Mouse (Mus musculus) testis, postnatal 14 days (tissue): ENCODE data around the gene Pex14.

Source experiments
- DNase-seq: peaks from one replicate; pipeline ENCODE4 v3.0.0; 2021; ENCODE audit warnings: low spot score

Gene Pex14

DNA sequence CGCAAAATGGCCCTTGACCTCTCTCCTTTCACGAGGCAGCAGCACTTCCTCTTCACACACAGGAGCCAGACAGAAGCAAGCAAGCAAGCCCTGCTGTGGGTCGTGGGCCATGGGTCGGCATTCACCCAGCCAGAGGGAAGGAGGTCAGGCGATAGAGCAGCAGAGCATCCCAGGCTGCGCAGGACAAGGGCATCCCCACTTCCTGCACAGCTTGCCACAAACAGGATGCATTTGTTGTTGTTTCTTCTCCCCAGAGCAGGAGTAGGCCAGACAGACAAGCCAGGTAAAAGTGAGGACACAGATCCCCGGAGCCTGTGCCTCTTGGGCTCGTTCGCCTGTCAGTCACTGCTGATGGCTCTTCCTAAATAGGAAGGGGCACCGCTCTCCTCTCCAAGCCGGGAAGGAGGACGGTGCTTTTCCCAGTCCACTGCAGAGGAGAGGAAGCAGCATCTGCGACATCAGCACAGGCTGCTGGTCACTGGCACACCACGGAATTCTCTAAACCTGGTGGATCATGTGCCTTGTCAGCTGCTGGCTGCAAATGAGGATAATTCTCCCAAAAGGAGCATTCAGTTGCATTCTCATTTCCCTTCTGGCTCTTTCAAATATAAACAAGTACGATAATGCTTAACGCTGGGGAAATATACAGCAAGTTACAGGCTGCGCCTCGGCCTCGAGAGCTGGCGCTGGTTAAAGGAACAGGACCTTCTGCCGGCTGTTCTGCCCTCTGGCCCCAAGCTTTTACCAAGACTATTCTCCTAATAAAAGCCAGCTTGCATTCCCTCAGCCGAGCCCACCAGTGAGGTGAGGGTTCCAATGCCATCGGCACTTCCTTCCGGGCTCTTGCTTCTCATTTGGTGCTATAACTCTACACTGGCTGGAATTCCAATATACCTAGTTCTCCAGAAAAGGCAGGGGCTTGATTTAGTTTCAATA, 113.9 kb downstream of the Pex14 start:
- no peak for DNase-seq

DNA sequence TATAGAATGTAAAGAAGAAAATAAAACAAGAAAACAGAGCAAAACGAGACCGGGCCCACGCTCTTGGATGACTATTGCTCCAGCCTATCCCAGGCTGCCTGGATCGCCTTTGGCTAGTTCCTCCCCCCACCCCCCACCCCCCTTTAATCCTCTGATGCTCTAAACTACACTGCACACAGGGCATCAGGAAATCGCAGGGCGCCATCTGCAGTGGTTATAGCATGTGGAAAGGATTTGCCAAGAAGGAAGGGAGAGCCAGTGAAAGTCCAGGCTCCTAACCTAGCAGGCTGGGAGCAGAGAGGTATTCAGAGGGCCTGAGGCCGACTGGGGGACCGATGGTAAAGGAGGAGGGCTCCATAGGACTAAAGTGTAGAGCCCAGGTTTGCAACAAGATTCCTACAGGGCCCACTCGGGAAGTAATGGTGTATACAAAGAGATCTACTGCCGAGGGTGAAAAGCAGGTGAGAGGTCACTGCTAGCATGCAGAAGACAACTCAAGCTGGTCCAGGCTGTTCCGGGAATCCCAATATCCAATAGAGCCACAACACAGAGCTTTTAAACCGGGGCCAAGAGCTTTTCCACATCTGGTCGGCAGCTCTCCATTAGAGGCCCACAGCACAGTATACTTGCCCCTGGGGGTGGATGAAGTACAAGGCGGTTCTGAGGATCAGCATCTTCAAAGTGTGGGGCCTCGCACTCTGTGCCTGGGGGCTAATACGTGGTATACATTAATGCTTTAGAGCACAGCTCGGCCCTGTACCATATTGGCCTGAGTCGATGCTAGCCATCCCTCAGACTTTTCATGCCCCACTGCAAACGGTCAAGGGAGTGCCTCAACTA, 114.8 kb downstream of the Pex14 start:
- DNase-seq = no peak

DNA sequence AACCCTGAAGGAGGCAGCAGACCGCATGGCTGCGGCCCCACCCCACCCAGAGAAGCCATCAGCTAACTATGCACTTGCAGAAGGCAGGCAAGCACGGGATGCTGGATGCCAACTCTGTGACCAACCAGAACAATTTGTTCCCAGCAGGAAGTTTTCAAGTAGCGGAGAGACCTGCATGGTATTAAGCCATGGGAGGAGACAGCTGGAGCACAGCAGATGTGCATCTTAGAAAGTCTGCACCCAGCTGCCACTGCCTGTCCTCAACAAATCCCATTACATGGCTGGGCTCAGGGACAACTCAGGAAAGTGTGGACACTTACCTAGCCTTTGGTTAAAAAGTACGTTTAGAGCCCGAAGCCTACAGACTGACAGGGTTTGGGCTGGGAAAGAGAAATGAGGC, 117.4 kb downstream of the Pex14 start:
- no peak for DNase-seq

DNA sequence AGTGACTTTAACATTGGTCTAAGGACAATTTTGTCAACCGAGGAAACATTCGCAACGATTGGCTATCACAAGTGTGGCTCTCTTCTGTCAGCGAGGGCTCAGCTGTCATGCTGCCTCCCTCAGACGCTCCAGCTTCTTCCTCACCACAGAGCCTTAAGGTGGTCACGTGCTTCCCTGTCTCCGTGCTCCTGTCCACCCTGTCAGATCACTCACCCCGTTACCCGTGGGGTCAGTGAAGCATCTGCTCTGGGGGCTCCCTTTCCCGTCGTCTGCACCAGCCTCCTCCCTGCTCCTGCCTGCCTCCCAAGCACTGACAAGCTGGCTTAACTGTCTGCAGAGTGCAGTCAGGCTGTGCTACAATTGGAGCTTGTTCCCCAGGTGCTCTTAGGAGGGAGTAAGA, 119.8 kb downstream of the Pex14 start:
- no peak for DNase-seq

DNA sequence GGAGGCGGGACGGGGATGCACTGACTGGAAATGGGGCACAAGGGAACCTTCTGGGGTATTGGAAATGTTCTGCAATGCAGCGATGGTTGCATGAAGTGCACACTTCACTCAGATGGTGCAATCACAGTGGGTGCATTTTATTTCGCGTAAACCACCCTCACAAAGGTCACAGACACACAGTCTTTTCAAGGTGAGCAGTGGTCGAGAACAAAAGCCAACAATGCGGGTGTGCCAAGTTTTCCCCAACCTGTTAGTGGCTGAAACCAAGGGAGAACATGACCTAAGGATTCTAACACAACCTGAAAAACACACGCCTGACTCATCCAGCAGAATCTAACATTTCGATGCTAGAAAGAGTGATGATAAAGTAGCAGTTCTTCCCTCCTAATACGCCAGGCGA, 120.8 kb downstream of the Pex14 start:
- DNase-seq = no peak

DNA sequence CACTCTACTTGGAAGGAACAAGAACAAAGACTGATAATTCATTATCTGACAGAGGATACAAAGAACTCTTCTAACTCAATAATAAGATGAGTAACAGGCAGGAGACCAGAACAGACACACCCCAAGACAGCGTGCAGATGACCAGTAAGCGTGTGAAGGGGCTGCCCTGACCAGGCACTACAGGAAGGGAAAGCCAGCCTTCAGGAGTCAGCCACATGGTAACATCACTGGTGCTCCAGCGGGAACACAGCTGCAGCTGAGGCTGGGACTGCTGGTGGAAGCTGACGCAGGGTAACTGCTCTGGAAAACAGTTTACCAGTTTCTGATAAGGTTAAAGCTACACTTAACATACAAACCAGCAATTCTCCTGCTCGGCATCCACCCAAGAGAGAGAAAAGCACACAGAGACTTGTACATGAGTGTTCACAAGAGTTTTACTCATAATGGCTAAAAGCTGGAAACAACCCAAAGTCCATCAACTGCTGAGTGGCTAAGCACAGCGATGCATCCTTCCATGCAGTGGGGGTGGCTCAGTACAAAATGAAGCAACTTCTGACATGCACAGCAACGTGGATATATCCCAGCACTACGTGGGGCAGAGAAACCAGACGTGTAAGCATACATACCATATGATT, 121.3 kb downstream of the Pex14 start:
- no peak for DNase-seq

DNA sequence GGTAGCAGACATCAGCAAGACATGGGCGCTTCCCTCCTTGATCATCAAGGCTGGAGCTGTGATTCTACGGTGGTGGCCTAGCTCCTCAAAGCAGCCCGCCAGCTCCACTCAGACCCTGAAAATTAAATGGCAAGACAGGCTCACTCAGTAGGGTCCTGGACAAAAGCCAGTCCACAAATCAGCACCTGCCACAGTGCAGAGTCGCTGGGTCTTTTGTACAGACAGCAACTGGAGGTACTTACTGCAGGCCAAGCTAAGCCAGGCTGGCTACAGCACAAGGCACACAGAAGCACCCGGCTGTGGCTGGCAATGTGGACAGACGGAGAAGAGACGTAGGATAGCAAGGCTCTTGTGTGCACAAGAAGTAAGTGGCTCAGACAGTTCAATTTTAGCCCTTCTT, 124.8 kb downstream of the Pex14 start:
- DNase-seq = no peak

DNA sequence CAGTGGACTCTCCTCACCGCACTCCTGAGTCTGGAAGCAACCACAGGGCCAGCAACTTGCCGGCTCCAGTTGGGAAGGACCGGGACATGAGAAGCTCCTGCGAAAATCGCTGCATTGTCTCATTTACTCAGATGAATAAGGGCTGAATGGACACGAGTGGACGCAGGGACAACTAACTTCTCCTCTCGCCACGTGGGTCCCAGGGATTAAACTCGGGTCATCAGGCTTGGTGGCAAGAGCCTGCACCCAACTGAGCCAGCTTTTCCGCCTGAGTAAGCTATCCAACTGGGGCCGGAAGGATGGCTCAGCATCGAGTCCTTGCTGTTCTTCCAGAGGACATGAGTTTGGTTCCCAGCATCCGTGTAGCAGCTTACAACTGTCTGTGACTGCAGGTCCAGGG, 126.3 kb downstream of the Pex14 start:
- DNase-seq = no peak

DNA sequence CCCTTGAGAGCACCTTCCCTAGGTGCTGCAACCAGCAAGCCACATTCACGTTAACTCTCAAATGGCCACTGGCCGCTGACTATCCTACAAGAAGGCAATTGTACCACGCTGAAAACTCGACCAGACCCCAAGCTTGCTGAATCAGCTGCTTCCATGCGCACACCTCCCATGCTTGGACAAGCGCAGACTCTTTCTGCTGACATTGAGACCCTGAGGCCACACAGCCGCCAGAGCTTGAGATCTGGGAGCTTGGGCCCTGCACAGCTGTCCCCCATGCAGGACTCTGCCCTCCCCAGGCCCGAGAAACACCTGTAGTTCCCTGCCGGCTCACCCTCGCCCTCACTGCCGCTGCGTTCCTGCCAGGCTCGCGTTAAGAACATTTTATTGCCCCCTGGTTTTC, 127.0 kb downstream of the Pex14 start:
- DNase-seq = no peak

DNA sequence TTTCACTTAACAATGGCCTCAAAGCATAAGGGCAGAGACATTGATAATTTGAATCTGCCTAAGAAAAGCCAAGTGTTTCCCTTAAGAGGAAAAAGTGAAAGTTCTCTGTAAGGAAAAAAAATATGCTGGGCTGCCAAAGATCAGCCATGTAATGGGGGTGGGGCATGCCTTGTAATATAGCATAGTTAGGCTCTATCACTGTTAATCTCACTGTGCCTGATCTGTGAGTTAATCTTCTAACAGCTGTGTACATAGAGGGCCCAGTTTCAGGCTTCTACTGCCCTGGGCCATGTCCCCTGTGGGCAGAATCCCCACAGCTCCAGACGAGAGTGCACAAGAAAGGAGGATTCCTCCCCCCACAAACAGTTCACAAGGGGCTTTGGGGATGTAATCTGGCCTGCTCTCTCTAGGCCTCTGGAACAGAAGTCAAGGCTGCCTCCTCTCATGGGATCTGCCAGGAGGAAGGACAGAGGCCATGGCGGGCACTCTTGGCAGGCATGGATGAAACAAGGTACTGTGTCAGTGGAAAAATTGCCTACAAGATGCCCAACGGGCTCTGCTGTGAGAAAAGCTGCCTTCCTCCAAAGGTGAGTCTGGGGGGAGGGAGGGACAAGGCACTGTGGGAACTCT, 127.9 kb downstream of the Pex14 start:
- DNase-seq = no peak

DNA sequence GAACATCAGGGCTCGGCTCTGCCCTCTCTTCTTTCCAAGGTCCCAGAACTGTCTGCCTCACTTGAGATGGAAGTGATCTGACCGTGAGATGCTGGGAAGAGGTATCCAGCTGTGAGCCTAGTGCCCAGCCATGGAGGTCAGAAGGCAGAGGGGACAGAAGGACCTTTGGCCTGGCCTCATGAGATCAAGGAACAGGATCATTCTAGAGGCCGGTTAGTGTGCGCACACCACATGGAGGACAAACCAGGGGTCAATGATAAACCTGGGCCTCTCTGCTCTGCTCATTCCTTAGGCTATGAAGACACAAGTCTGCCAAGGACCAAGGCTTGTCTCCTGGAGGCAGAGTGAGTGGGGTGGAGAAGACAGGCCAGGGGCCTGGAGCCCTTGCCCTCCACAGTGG, 128.9 kb downstream of the Pex14 start:
- no peak for DNase-seq

DNA sequence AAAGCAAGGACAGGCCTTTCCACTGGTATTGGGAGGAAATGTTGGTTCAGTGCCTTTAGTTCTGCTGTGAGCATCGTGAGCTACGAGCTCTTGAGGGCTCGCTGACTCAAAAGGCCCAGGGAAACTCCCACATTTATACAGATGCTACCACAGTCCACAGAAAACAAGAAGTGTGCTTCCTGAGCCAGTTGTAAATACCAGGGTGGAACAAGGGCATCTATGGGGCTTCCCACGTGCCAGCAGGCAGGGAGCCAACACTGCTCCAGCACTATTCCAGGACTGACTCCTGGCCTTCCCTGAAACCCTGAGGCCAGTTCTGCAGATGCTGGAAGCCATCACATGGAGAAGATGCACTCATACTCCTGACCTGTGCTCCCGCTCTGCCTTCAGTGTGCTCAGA, 130.1 kb downstream of the Pex14 start:
- DNase-seq = no peak

DNA sequence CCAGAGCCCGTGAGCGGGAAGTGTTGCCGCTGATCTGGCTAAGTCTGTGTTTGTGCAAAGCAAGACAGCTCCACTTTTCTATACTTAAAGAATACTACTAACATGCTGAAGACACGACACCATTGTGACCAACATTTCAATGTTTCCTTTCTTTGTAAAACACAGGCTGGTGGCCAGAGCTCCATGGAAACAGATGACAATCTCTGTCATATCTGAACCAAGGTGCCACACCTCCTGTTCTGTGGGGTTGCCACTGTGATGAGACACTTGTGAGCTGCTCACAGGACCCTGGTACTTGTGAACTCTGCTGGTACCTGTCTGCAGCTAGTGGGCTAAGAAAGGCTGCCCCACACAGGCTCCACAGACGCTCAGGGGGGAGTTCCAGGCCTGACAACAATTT, 130.8 kb downstream of the Pex14 start:
- DNase-seq = no peak

DNA sequence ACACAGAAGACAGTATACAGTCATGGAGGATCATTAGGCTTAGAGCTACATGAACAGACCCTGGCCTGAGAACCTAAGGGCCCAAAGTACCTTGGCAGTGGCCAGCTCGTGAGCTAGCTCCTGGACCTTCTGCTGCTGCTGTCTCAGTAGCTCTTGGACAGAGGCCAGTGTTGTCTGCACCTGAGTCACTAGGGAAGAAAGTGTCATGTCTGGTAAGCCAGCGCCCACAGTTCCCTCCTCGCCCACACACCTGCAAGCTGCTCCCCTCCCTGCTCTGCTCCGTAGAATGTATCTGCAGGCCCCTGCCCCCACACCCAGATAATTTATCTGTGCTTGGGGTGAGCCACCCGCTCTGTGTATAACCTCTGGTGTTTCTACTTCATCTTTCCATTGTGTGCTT, 133.5 kb downstream of the Pex14 start:
- DNase-seq = no peak

DNA sequence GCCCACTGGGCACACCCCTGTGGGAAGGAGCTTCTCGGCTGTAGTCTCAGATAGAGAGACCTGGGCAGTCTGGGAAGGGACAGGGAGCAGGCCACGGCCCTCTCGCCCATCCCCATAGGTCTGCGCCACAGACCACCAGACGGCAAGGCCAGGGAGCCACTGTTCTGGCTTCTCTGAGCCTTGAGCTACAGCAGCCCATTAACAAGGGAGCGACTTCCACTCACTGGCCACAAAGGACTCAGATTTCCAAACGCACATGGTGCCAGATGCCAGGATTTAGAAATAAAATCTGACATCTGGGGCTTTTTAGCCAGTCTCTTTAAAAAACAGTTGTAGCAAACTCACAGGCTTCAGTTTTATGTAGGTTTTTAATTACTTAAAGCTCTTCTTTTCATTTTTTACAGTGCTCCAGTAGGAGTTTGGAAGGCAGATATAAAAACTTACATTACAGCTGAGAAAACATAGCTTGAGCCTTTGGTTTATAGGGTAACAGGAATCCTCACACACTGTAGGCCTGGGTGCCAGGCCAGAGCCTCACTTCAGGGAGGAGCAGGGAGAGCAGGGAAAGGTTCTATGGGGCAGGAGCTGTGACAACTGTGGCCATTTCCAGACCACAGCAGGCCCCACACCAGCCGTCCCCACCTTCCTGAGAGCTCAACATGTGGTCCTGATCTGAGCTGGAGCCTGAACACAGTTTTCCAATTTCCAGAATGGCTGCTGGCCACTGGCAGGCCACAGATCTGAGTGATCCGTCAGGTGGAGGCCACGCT, 134.9 kb downstream of the Pex14 start:
- no peak for DNase-seq

DNA sequence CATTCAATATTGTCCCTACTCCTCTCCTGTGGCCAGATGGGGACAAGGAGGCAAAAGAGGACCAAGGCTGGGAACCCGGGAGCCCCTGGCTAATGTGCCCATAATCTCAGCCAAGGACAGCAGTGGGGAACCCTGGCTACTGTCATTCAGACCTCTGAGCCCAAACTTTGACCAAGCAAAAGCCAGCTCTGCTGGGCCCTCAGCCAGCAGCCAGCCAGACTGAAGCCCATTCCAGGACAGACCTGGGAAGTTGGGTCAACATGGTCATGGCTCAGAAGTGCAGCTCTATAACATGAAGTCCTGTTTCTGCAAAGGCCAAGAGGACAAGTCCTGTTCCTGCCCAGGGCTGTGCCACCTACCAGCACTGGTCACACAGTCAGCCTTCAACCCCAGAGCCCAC, 137.6 kb downstream of the Pex14 start:
- no peak for DNase-seq

DNA sequence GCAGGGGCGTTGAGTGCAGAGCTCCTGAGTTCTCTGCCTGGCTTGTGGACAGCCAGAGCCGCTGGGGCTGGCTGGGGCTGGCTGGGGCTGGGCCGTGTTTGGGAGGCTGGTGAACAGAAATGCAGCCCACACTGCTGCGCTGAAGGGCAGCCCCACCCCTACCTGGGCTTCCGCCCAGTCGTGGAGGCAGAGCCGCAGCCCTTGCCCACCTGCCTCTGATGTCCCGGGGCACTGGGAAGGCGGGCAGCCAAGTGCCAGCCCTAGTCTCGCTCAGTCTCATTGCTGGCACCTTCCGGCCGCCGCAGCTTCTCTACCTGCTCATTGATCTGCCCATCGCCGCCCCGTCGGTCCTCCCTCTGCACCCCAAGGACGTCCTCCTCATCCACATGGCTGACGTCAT, 138.6 kb downstream of the Pex14 start:
- no peak for DNase-seq

DNA sequence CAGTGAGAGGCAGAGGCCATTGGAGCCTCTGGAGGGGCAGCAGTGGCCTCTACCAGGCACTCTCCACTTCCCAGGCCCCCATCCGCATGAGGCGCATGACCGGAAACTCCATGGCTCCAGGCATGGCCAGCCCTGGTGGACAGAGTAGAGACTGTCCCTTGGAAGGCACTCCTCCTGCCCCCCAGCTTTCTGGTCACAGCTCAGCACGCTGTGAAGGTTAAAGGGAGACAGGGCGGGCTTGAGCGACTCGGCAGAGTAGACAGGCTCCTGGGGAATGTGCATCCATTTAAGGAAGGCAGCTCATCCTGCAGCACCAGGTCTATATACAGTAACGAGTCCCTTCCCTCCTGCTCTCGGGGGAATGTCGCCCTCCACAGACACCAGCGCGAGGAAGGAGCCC, 139.7 kb downstream of the Pex14 start:
- no peak for DNase-seq

DNA sequence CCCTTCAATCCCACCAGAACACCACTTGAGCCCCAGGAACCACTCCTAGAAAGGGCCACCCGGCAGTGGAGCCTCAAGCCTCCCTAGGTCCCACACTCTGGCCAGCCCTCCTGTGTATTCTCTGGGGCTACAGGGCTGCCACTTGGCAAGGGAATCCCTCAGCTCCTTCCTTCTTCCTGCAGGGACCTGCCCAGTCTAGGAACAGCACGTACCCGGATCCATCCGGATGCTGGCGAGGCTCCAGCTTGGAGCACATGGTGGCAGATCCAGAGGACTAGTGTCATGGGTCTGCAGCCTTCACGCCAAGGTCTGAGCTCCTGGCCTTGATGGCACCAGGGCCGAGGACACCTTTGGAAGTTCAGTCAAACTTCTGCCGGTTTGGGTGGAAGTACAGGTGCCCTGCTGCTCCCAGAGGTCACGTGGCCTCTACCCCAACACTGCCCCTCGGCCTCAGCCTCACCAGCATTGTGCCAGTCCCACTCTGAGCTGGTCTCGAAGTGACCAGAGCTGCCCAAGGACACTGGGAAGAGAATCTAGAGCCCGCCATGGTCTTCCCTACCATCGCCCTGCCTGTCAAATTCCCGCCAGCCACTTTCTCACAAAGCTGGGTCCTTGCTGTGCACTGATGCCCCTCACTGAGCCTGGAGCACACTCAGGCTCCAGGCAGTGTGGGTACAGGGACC, 144.4 kb downstream of the Pex14 start:
- DNase-seq = peak; percentile 78

DNA sequence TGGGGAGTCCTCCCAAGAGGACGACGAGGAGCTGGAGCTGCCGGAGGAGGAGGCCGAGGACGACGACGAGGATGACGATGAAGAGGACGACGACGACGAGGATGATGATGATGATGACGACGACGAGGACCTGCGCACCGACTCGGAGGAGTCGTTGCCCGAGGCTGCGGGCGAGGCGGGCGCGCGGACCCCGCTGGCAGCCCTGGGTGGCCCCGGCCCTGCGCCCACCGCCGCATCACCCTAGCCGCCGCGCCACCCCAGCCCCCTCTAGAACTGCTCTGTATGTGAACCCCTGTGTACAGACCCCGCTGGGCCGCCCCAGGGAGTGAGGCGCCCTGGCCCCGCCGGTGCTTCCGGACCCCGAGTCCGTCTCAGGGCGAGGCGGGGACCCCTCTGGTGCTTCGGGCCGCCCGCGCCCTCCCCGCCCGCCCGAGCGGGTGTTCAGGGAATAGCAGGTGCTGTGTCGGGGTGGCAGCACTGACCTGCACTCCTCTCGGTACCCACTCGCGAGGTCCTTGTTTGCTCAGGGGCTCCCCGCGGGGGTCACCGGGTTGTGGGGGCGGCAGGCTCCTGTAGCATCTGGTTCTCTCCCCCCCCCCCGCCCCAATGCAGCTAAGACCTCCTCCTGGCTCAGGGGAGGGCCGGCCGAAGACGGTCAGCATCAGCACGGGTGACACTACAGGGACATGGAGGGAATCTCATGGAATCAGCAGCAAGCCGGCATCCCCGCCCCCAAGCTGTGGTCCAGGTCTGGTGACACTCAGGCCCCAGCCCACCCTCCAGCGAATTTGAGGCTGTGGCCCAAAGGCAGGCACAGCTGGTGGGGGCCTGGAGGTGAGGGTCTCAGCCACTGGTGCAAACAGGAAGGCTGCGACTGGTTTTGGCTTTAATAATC, 147.1 kb downstream of the Pex14 start:
- DNase-seq = no peak
